Comparison of ENCODE assay signal across 9 mouse cellular contexts in genomic region chr14:46723828-46724227, GRCm38 (mm10). TPM values are rescaled to one million over a fixed set of nuclear protein-coding genes. Genes with fewer than 3 reads are reported as not detected.
DNase-seq lines count a peak whose midpoint lies in the region; ATAC-seq and TF ChIP-seq lines count a peak whose summit lies in the region.
"Had no signal": no experiment of that assay in that cellular context is flagged by ENCODE, and none has a peak within 500 bp of the region (broad histone marks: within the 10 kb centered on the region; RNA-seq: fewer than 3 reads in every experiment).

No protein-coding gene starts in this region.

- TF ChIP-seq CTCF in intestine, postnatal 0 days (IDR thresholded peaks at IDR 0.05; ENCODE audit: low read depth): peak; percentile 81

- 22% methylated on average over 3 of the region's 3 CpGs for WGBS in kidney, embryonic 16.5 days
- 22% methylated on average over 3 of the region's 3 CpGs for WGBS in intestine, postnatal 0 days
- WGBS in heart, embryonic 10.5 days: 34% methylated on average over 3 of the region's 3 CpGs

- no peaks in the 10 kb centered on the region for H3K27me3 ChIP-seq in kidney, embryonic 16.5 days (ENCODE audit: insufficient read depth, low read length)
- H3K27me3 ChIP-seq in intestine, postnatal 0 days (replicated peaks; ENCODE audit: control insufficient read depth, insufficient read depth, low read length): no peaks in the 10 kb centered on the region
- no peaks in the 10 kb centered on the region for H3K27me3 ChIP-seq in heart, embryonic 10.5 days (ENCODE audit: insufficient read depth, poor library complexity, severe bottlenecking)
- H3K27me3 ChIP-seq: liver, embryonic 15.5 days had no signal

- H3K4me1 ChIP-seq in kidney, embryonic 16.5 days (ENCODE audit: insufficient read depth, low read length): peaks cover 6% of the 10 kb centered on the region
- H3K4me1 ChIP-seq in intestine, postnatal 0 days (replicated peaks; ENCODE audit: control insufficient read depth, insufficient read depth, low read length): no peaks in the 10 kb centered on the region; the same call in 1 of the 2 replicates
- no peaks in the 10 kb centered on the region for H3K4me1 ChIP-seq in heart, embryonic 10.5 days
- H3K4me1 ChIP-seq: liver, embryonic 15.5 days had no signal

- H3K9me3 ChIP-seq in kidney, embryonic 16.5 days (ENCODE audit: low read length): no peaks in the 10 kb centered on the region
- no peaks in the 10 kb centered on the region for H3K9me3 ChIP-seq in intestine, postnatal 0 days (ENCODE audit: control insufficient read depth)
- no peaks in the 10 kb centered on the region for H3K9me3 ChIP-seq in heart, embryonic 10.5 days
- H3K9me3 ChIP-seq: liver, embryonic 15.5 days had no signal

- H3K4me2 ChIP-seq in kidney, embryonic 16.5 days (replicated peaks; ENCODE audit: low read depth, low read length): no peak overlapping the region
- no peak overlapping the region for H3K4me2 ChIP-seq in intestine, postnatal 0 days (replicated peaks; ENCODE audit: low read depth)
- H3K4me2 ChIP-seq: liver, embryonic 15.5 days had no signal

- DNase-seq in kidney, adult 11 months: peak; percentile 10
- DNase-seq in ES-CJ7 (ENCODE audit: low read depth, low spot score): peak; percentile 63
- DNase-seq in embryo, embryonic 10 days (ENCODE audit: low spot score): peak; percentile 60
- peak; percentile 72 for DNase-seq in retina, postnatal 1 day
- DNase-seq in gastrocnemius, adult 8-10 months (ENCODE audit: low spot score in 2 of 2): no peak
- DNase-seq in heart, embryonic 10.5 days (ENCODE audit: low spot score): no peak

- no peak overlapping the region for H3K27ac ChIP-seq in kidney, embryonic 16.5 days (ENCODE audit: low read length)
- H3K27ac ChIP-seq in intestine, postnatal 0 days (ENCODE audit: low read depth, low read length): no peak overlapping the region
- no peak overlapping the region; the same call in 1 of the 2 replicates for H3K27ac ChIP-seq in heart, embryonic 10.5 days
- H3K27ac ChIP-seq: liver, embryonic 15.5 days had no signal

- H3K4me3 ChIP-seq in kidney, embryonic 16.5 days (ENCODE audit: low read length): no peak overlapping the region
- no peak overlapping the region for H3K4me3 ChIP-seq in intestine, postnatal 0 days (ENCODE audit: low read depth, low read length)
- H3K4me3 ChIP-seq in heart, embryonic 10.5 days: no peak overlapping the region
- H3K4me3 ChIP-seq: liver, embryonic 15.5 days had no signal

- ATAC-seq in kidney, embryonic 16.5 days (ENCODE audit: low FRiP score, low TSS enrichment): no peak
- peak; percentile 46; the same call in 1 of the 2 replicates for ATAC-seq in intestine, postnatal 0 days

- H3K36me3 ChIP-seq in kidney, embryonic 16.5 days (ENCODE audit: insufficient read depth, low read length): no peaks in the 10 kb centered on the region
- H3K36me3 ChIP-seq in intestine, postnatal 0 days (ENCODE audit: control insufficient read depth, insufficient read depth): no peaks in the 10 kb centered on the region
- no peaks in the 10 kb centered on the region for H3K36me3 ChIP-seq in heart, embryonic 10.5 days
- H3K36me3 ChIP-seq: liver, embryonic 15.5 days had no signal

- no peak overlapping the region for H3K9ac ChIP-seq in kidney, embryonic 16.5 days (replicated peaks; ENCODE audit: low read length)
- no peak overlapping the region for H3K9ac ChIP-seq in intestine, postnatal 0 days (ENCODE audit: low read depth, low read length)
- H3K9ac ChIP-seq: liver, embryonic 15.5 days had no signal

RNA-seq across cellular contexts. Expression of gene Cdkn3, which starts 36.5 kb away (rescaled TPM):
- 42.0 and 43.2 TPM in 2 replicates for polyA plus RNA-seq in kidney, embryonic 16.5 days (2015; fragmentation: Nextera tagmentation; extraction: Ambion mirVana)
- 27.7 and 30.9 TPM in 2 replicates for polyA plus RNA-seq in intestine, postnatal 0 days (2015; fragmentation: Nextera tagmentation; extraction: Ambion mirVana)
- total RNA-seq in gastrocnemius, adult 8-10 months (2022): not detected
- 46.8 and 52.6 TPM in 2 replicates for polyA plus RNA-seq in heart, embryonic 10.5 days (2016; fragmentation: Nextera tagmentation; extraction: Ambion mirVana)

Comparison
In these comparisons a context has a peak if more than half of its experiments do, and no peak if none do; other contexts are left out.
1. DNase-seq: peak in kidney, adult 11 months (single experiment), ES-CJ7 (single experiment), embryo, embryonic 10 days (single experiment) and retina, postnatal 1 day (single experiment); none in gastrocnemius, adult 8-10 months (0 of 2) and heart, embryonic 10.5 days (single experiment).